Mouse (Mus musculus): ENCODE measurements at regions not wholly inside any gene's neighbourhood (a gene's known extent, or its start where the extent isn't known, plus 50 kb on each side); places are given as distances from the start of the nearest gene placed in this dataset.

DNA sequence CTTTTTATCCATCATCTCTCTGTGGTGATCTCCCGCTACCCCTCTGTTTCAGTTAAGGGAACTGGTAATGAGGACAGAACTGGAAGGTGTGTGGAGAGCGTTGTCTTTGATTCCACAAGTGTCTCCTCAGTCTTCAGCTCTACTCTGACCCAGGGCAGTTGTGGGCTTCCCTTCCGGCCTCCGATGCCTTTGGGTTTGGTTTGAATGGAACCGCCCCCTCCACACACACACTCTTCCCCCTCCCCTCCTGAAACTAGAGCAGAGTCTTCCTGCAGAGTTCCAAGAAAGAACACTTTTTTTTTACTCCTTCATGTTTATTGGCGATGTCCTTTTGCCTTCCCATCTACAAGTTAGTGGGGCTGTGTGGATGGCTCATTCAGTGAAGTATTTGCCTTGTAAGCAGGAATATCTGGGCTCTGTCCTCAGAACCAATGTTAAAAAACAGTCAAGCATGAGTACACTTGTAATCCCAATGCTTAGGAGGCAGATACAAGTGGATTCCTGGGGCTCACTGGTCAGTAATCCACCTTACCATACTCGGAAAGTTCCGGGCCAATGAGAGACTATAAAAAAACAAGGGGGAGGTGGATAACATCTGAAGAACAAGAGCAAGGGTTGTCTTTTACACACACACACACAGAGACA lies 70.9 kb upstream of the Magi1 start:
- no peak overlapping the region for H3K4me2 ChIP-seq (ENCODE audit: low read depth)
- H3K36me3 ChIP-seq (ENCODE audit: control insufficient read depth, insufficient read depth): no peaks in the 10 kb centered on the region
- no peak for TF ChIP-seq CEBPB (IDR thresholded peaks at IDR 0.05; ENCODE audit: insufficient read depth, poor library complexity, severe bottlenecking)
- no peak for TF ChIP-seq POLR2A (IDR thresholded peaks at IDR 0.05; ENCODE audit: insufficient read length, low read depth)
- TF ChIP-seq E2F4 (IDR thresholded peaks at IDR 0.05; ENCODE audit: insufficient read depth): no peak
- no peak for TF ChIP-seq MYOG (IDR thresholded peaks at IDR 0.05; ENCODE audit: control insufficient read depth in 1 of 3, insufficient read depth in 1 of 3, insufficient read length in 2 of 3, low read depth in 2 of 3)
- no peak for TF ChIP-seq TCF12 (IDR thresholded peaks at IDR 0.05; ENCODE audit: insufficient read depth, poor library complexity, severe bottlenecking)
- TF ChIP-seq MAX (IDR thresholded peaks at IDR 0.05; ENCODE audit: low read depth): no peak
- H3K4me3 ChIP-seq: no peak overlapping the region
- no peak overlapping the region for H3ac ChIP-seq (ENCODE audit: control insufficient read depth, insufficient read length)
- H3K79me2 ChIP-seq (ENCODE audit: control insufficient read depth, insufficient read depth): no peaks in the 10 kb centered on the region
- H3K27me3 ChIP-seq (ENCODE audit: control insufficient read depth, insufficient read depth, insufficient read length): no peaks in the 10 kb centered on the region

- Histone ChIP-seq H3K4me2 (ENCODE audit: low read depth) (peak overlapping the region; percentile 9), H3K36me3 (ENCODE audit: control insufficient read depth, insufficient read depth) (no peaks in the 10 kb centered on the region), H3K79me2 (ENCODE audit: control insufficient read depth, insufficient read depth) (no peaks in the 10 kb centered on the region), H3K27me3 (ENCODE audit: control insufficient read depth, insufficient read depth, insufficient read length) (no peaks in the 10 kb centered on the region), H3ac (ENCODE audit: control insufficient read depth, insufficient read length) (no peak overlapping the region), H3K4me3 (no peak overlapping the region)
- TF ChIP-seq POLR2AphosphoS2 (IDR thresholded peaks at IDR 0.05; ENCODE audit: insufficient read length, low read depth) (no peak), MYOG (IDR thresholded peaks at IDR 0.05; ENCODE audit: control insufficient read depth in 1 of 3, insufficient read depth in 1 of 3, insufficient read length in 2 of 3, low read depth in 2 of 3) (peak in 2 of 3 experiments; percentile 1 to 7), USF1 (IDR thresholded peaks at IDR 0.05; ENCODE audit: low read depth) (no peak), TCF12 (IDR thresholded peaks at IDR 0.05; ENCODE audit: insufficient read depth, poor library complexity, severe bottlenecking) (no peak), POLR2A (IDR thresholded peaks at IDR 0.05; ENCODE audit: insufficient read length, low read depth) (no peak), TCF3 (IDR thresholded peaks at IDR 0.05; ENCODE audit: insufficient read length, low read depth) (no peak), REST (IDR thresholded peaks at IDR 0.05; ENCODE audit: insufficient read depth, insufficient read length) (no peak)
Measured at GRCm38 (mm10) chr6:94344296-94344695, 60.6 kb upstream of the Magi1 start.

DNA sequence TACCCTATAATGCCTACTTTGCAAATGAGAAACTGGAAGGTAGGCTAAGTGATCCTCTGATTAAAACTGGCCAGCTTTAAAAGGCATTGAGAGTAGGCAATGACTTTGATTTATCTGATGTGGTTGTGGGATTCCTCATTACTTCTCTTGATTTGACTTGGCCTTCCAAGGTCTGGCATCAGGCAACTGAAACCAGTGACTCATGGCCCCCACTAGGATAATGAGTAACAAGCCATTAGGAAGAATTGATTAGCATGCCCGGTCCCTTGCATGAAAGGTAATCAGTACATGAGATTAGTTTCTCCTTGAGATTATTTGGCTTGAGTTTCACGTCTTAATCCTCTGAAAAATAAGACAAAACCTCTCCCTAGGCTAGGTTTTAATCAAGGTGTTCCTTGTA lies 56.8 kb upstream of the Magi1 start:
- Histone ChIP-seq H3K4me3 (no peak overlapping the region), H3K4me2 (ENCODE audit: low read depth) (no peak overlapping the region), H3K36me3 (ENCODE audit: control insufficient read depth, insufficient read depth) (no peaks in the 10 kb centered on the region), H3ac (ENCODE audit: control insufficient read depth, insufficient read length) (no peak overlapping the region), H3K79me2 (ENCODE audit: control insufficient read depth, insufficient read depth) (no peaks in the 10 kb centered on the region), H3K27me3 (ENCODE audit: control insufficient read depth, insufficient read depth, insufficient read length) (no peaks in the 10 kb centered on the region)
- no peak for TF ChIP-seq TCF12 (IDR thresholded peaks at IDR 0.05; ENCODE audit: insufficient read depth, poor library complexity, severe bottlenecking)
- no peak for TF ChIP-seq USF1 (IDR thresholded peaks at IDR 0.05; ENCODE audit: low read depth)
- no peak for TF ChIP-seq POLR2AphosphoS2 (IDR thresholded peaks at IDR 0.05; ENCODE audit: insufficient read length, low read depth)
- TF ChIP-seq SRF (IDR thresholded peaks at IDR 0.05; ENCODE audit: control insufficient read depth, insufficient read length, low read depth): no peak
- no peak for TF ChIP-seq CEBPB (IDR thresholded peaks at IDR 0.05; ENCODE audit: insufficient read depth, poor library complexity, severe bottlenecking)
- TF ChIP-seq MYOG (IDR thresholded peaks at IDR 0.05; ENCODE audit: control insufficient read depth in 1 of 3, insufficient read depth in 1 of 3, insufficient read length in 2 of 3, low read depth in 2 of 3): no peak
- TF ChIP-seq MYOD1 (IDR thresholded peaks at IDR 0.05; ENCODE audit: control insufficient read depth in 1 of 3, insufficient read length in 2 of 3, low read depth in 2 of 3): no peak
- no peak for TF ChIP-seq TCF3 (IDR thresholded peaks at IDR 0.05; ENCODE audit: insufficient read length, low read depth)
- no peak for TF ChIP-seq POLR2A (IDR thresholded peaks at IDR 0.05; ENCODE audit: insufficient read length, low read depth)

DNA sequence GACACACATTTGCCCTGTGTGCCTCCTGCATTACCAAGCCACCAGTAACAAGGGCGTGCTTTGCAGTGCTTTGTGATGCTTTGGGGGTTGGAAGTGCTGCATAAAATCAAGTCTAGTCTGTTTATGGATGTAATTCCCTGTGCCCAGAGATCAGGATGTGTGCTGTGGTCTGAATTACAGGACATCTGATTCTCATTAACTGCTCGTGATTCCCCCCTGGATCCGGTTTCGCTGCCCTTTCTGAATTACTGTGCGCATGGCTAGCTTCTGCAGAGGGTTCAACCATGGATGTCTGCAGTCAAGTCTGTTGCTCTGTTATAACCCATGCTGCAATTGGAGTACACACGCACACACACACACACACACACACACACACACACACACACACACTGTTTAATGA lies 52.5 kb upstream of the Magi1 start:
- H3K36me3 ChIP-seq (ENCODE audit: control insufficient read depth, insufficient read depth): no peaks in the 10 kb centered on the region
- no peak overlapping the region for H3K4me3 ChIP-seq
- H3K27me3 ChIP-seq (ENCODE audit: control insufficient read depth, insufficient read depth, insufficient read length): no peaks in the 10 kb centered on the region
- H3K79me2 ChIP-seq (ENCODE audit: control insufficient read depth, insufficient read depth): no peaks in the 10 kb centered on the region
- no peak overlapping the region for H3K4me2 ChIP-seq (ENCODE audit: low read depth)
- H3ac ChIP-seq (ENCODE audit: control insufficient read depth, insufficient read length): no peak overlapping the region
- TF ChIP-seq MYOD1 (IDR thresholded peaks at IDR 0.05; ENCODE audit: control insufficient read depth in 1 of 3, insufficient read length in 2 of 3, low read depth in 2 of 3): no peak
- no peak for TF ChIP-seq MYOG (IDR thresholded peaks at IDR 0.05; ENCODE audit: control insufficient read depth in 1 of 3, insufficient read depth in 1 of 3, insufficient read length in 2 of 3, low read depth in 2 of 3)
- no peak for TF ChIP-seq CEBPB (IDR thresholded peaks at IDR 0.05; ENCODE audit: insufficient read depth, poor library complexity, severe bottlenecking)
- no peak for TF ChIP-seq TCF12 (IDR thresholded peaks at IDR 0.05; ENCODE audit: insufficient read depth, poor library complexity, severe bottlenecking)
- TF ChIP-seq USF1 (IDR thresholded peaks at IDR 0.05; ENCODE audit: low read depth): no peak
- no peak for TF ChIP-seq SRF (IDR thresholded peaks at IDR 0.05; ENCODE audit: control insufficient read depth, insufficient read length, low read depth)
- TF ChIP-seq REST (IDR thresholded peaks at IDR 0.05; ENCODE audit: insufficient read depth, insufficient read length): no peak
- TF ChIP-seq POLR2AphosphoS2 (IDR thresholded peaks at IDR 0.05; ENCODE audit: insufficient read length, low read depth): no peak
- TF ChIP-seq MAX (IDR thresholded peaks at IDR 0.05; ENCODE audit: low read depth): no peak
- TF ChIP-seq E2F4 (IDR thresholded peaks at IDR 0.05; ENCODE audit: insufficient read depth): no peak
- no peak for TF ChIP-seq TCF3 (IDR thresholded peaks at IDR 0.05; ENCODE audit: insufficient read length, low read depth)
- no peak for TF ChIP-seq POLR2A (IDR thresholded peaks at IDR 0.05; ENCODE audit: insufficient read length, low read depth)
